Mouse (Mus musculus): ENCODE data around the gene Man2a1.
"Not testable (repeated sequence)": the region's sequence is repeated elsewhere in the genome, so short reads cannot be mapped to it uniquely, and the experiment has no call there.

- TF ChIP-seq GATA1 (IDR thresholded peaks at IDR 0.05; ENCODE audit: borderline replicate concordance, low read length); FLI1 (IDR thresholded peaks at IDR 0.05; ENCODE audit: low read length): not testable (repeated sequence)
These were observed 162.1 kb downstream of the Man2a1 start for GRCm38 (mm10) chr17:64762651-64763050.

Data from megakaryocyte, embryonic 14.5 days (primary cell).